Mouse (Mus musculus) embryonic facial prominence, embryonic 13.5 days (tissue): ENCODE results near the gene C87436. TPM values are rescaled to one million over a fixed set of nuclear protein-coding genes. Genes with fewer than 3 reads are reported as not detected.

Source experiments
- ATAC-seq: fragments of 200-750 bp; cut with Nextera tagmentation; 2 replicates; pipeline ENCODE4 v1.8.0; 2017; ENCODE audit warnings: low read depth; ENCODE audit not compliant: insufficient number of reproducible peaks, insufficient read depth, low FRiP score, low TSS enrichment
- H3K27ac ChIP-seq: fragments of 300-500 bp; sonication (generic); 2 replicates; pipeline ENCODE4 v1.5.1; 2015; ENCODE audit warnings: moderate library complexity, mild to moderate bottlenecking, inconsistent platforms
- H3K27me3 ChIP-seq: fragments of 300-500 bp; sonication (generic); 2 replicates; pipeline ENCODE4 v1.6.1; 2015; ENCODE audit warnings: mild to moderate bottlenecking, inconsistent platforms
- H3K36me3 ChIP-seq: fragments of 300-500 bp; sonication (generic); 2 replicates; pipeline ENCODE4 v1.6.1; 2015; ENCODE audit warnings: mild to moderate bottlenecking, inconsistent platforms
- H3K4me1 ChIP-seq: fragments of 300-500 bp; sonication (generic); 2 replicates; pipeline ENCODE4 v1.6.1; 2015; ENCODE audit warnings: inconsistent platforms
- H3K4me2 ChIP-seq: fragments of 300-500 bp; sonication (generic); 2 replicates; pipeline ENCODE4 v1.6.1; 2015; ENCODE audit warnings: moderate library complexity, mild to moderate bottlenecking, inconsistent platforms
- H3K4me3 ChIP-seq: fragments of 300-500 bp; sonication (generic); 2 replicates; pipeline ENCODE4 v1.5.1; 2015; ENCODE audit warnings: mild to moderate bottlenecking, inconsistent platforms
- H3K9ac ChIP-seq: fragments of 300-500 bp; sonication (generic); 2 replicates; pipeline ENCODE4 v1.6.1; 2015; ENCODE audit warnings: mild to moderate bottlenecking, inconsistent platforms
- H3K9me3 ChIP-seq: fragments of 300-500 bp; sonication (generic); 2 replicates; pipeline ENCODE4 v1.6.1; 2016; ENCODE audit warnings: inconsistent platforms
- WGBS: fragments of 180-500 bp; shearing (Covaris S2); methylation state at CpG from one replicate; pipeline ENCODE4 v1.1.7; 2015; ENCODE audit warnings: mixed read lengths; 5-methylcytosine and 5-hydroxymethylcytosine counted together
- polyA plus RNA-seq: library from polyadenylated mRNA; unstranded; fragments of >200 nt; fragmentation: Nextera tagmentation; extraction: Ambion mirVana; gene quantifications from 2 replicates; pipeline ENCODE4 v1.2.1, GENCODE M21; 2015

Gene C87436
- polyA plus RNA-seq, 1 experiment from 2014 or later: 31.4 TPM

- Histone ChIP-seq H3K9ac (no peak overlapping the region), H3K9me3 (no peaks in the 10 kb centered on the region), H3K27ac (no peak overlapping the region), H3K36me3 (peaks cover 16% of the 10 kb centered on the region), H3K4me3 (no peak overlapping the region), H3K4me1 (peaks cover 14% of the 10 kb centered on the region), H3K4me2 (no peak overlapping the region), H3K27me3 (no peaks in the 10 kb centered on the region)
- WGBS: 76% methylated on average over 3 of the region's 3 CpGs
- ATAC-seq: no peak
Measured at GRCm38 (mm10) chr6:86519767-86520345, 81.7 kb downstream of the C87436 start.

GRCm38 (mm10) chr6:86522001-86522911 lies 84.1 kb downstream of the C87436 start:
- no peak overlapping the region for H3K27ac ChIP-seq
- WGBS: 83% methylated on average over 5 of the region's 5 CpGs

More at GRCm38 (mm10) chr6:86522001-86522911, 84.1 kb downstream of the C87436 start:
- peaks cover 14% of the 10 kb centered on the region for H3K4me1 ChIP-seq
- H3K9ac ChIP-seq: no peak overlapping the region
- H3K36me3 ChIP-seq: peaks cover 22% of the 10 kb centered on the region
- ATAC-seq: no peak
- no peaks in the 10 kb centered on the region for H3K27me3 ChIP-seq
- H3K4me2 ChIP-seq: peak overlapping the region; percentile 89
- H3K9me3 ChIP-seq: no peaks in the 10 kb centered on the region
- H3K4me3 ChIP-seq: peak overlapping the region; percentile 97; the same call in 1 of the 2 replicates

Other genes starting within 250 kb of the C87436 start
- 3.6 and 5.8 TPM in 2 replicates for gene Tgfa, start 243.2 kb upstream of the C87436 start, polyA plus RNA-seq
- gene Fam136a, start 72.7 kb upstream of the C87436 start, polyA plus RNA-seq: 125 TPM in 2 replicates
- gene Snrpg, start 67.1 kb upstream of the C87436 start, polyA plus RNA-seq: 768 and 781 TPM in 2 replicates
- gene Pcyox1, start 41.2 kb upstream of the C87436 start, polyA plus RNA-seq: 80.4 and 89.2 TPM in 2 replicates
- 279 and 301 TPM in 2 replicates for gene Tia1, start 34.2 kb upstream of the C87436 start, polyA plus RNA-seq
- gene Gm44790, start 11.7 kb upstream of the C87436 start, polyA plus RNA-seq: not detected in 2 replicates
- 270 and 423 TPM in 2 replicates for gene Pcbp1, start 87.9 kb downstream of the C87436 start, polyA plus RNA-seq
- 12.1 and 13.4 TPM in 2 replicates for gene Asprv1, start 189.8 kb downstream of the C87436 start, polyA plus RNA-seq
- gene Mxd1, start 230.8 kb downstream of the C87436 start, polyA plus RNA-seq: 12.8 and 14.9 TPM in 2 replicates
- 137 and 148 TPM in 2 replicates for gene Snrnp27, start 246.1 kb downstream of the C87436 start, polyA plus RNA-seq